Mouse (Mus musculus): ENCODE results near the gene Ncor2.
"Not testable (repeated sequence)": the region's sequence is repeated elsewhere in the genome, so short reads cannot be mapped to it uniquely, and the experiment has no call there.

The Ncor2 gene

DNA sequence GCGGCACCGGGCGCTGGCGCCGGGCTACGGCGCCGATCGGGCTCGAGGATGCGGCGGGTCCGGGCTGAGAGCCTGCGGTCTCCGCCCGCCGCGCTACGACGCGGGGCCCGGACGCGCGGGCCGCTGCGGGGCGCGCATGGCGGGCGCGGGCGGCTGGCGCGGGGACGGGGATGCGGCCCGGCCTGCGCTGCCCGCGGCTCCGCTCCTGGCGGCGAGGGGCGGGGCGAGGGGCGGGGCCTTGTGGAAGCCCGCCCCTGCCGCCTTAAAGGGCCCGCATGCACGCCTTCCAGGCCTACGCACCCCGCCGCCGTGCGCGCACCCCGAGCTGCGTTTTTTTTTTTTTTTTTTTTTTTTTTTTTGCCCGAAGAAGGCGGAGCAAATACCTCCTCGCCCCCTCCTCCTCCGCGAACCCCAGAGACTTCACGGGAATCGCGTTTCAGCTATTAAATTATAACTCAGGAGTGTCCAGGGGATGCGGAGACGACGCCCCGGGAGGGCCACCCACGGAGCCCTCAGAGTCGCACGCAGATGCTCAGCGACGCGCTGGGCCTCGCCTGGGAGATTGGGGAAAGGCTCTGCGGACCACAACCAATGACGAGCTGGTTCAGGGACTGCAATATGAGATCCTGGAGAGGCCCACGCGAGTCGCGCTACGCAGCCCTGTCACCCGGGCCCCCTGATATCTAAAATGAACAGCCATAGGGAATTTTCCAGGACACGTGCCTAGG, at the start of gene Ncor2:
Gene Ncor2, minus strand, starts transcription at position 213 of the 728 bp plus-strand sequence.
- peak; percentile 89 for DNase-seq

DNA sequence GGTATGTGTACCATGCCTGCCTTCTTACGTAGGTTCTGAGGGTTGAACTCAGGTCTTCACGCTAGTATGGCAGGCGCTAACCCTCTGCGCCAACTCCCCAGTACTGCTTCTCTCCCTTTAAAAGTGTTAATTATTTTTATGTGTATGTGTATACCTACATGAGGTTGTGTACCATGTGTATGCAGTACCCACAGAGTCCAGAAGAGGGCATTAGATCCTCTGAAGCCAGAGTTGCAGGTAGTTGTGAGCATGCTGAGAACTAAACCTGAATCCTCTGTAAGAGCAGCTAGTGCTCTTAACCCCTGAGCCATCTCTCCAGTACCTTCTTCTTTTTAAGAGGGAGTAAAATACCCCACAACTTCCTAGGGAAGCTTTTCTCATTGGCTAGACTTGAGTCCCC, 48.7 kb upstream of the Ncor2 start:
- no peak for DNase-seq

DNA sequence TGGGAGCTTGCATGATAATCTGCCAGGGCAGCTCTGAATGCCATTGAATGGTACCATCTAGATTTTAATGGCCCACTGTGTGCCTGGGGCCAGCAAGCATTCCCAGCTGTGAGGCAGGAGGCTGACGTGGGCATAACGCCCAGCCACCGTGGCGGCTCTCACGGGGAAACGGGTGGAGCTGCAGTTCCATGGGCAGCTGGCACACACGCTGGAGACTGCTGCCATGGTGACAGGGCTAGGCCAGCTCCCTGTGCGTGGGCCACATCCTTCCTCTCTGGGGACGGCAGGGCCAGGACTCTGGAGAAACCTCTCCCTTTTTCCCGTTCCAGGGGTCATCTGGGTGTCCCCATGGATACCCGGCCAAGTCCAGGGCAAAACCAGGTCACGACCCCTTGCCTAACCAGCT, 47.2 kb upstream of the Ncor2 start:
- DNase-seq = peak; percentile 88

DNA sequence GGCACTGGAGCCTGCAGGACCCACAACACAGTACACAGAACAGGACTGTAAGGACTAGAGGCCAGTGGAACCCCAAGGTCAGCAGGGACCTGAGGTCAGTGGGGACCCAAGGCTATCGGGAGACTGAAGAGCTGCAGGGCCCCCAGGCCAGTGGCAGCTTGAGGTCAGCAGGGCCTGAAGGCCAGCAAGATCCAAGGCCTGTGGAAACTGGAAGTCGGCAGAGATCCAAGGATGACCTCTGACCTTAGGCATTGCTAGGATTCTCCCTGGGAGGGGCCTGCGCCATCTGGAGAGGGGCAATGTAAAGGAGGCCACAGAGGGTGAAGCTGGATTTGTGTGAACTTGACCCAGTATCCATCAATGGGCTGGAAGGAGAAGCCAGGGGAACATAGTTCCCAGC, 45.9 kb upstream of the Ncor2 start:
- DNase-seq = no peak

DNA sequence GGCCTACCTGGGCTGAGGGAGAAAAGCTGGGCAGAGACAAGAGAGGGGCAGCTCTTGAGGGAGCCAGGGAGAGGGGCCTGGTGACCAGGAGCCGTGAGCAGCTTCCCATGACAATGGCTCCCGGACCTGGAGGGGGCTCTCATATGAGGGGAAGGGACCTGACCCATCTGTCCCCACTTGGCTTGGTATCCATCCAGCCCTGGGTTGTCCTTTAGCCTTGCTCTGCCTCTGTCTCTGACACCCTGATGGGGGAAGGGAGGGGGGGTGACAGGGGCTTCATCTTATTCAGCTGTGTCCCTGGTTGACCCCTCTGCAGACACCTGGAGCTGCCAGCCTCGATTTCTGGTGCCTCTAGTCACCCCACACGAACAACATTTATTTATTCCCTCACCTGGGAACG, 44.9 kb upstream of the Ncor2 start:
- no peak for DNase-seq

DNA sequence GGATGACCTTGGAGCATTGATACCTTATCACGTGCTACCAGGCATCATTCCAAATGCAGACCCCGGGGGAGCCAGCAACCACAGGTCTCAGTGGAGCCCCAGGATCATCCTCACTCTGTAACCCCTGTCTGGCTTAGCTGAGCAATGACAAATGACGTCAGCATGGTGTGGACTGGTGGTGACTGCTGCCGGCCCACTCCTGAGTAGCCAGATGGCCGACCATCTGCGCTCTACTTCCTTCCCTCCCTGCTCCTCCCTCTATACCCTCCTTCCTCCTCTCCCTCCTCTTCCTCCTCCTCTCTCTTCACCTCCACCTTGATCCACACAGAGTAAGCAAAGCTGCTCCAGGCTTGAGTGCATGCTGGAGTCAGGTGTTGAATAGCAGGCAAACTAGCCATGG, 43.7 kb upstream of the Ncor2 start:
- peak; percentile 49 for DNase-seq

DNA sequence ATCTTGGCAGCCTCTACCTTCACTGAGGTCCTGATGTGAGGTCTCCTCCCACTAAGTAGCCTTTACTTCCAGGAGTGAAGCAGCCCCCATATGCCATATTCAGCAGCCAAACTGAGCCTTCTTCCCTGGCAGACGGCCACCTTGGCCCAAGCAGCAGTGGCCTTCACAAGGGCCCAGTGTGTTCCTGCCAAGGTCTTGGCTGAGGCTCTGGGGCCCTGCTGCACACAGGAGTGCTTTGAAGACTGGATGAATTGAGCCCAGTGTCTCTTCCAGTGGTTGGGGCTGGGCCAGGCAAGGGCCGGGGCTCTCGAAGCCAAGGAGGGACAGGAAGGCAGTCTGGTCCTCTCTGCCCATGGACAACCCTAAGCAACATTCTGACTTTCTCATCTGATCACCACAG, 42.8 kb upstream of the Ncor2 start:
- peak; percentile 68 for DNase-seq

DNA sequence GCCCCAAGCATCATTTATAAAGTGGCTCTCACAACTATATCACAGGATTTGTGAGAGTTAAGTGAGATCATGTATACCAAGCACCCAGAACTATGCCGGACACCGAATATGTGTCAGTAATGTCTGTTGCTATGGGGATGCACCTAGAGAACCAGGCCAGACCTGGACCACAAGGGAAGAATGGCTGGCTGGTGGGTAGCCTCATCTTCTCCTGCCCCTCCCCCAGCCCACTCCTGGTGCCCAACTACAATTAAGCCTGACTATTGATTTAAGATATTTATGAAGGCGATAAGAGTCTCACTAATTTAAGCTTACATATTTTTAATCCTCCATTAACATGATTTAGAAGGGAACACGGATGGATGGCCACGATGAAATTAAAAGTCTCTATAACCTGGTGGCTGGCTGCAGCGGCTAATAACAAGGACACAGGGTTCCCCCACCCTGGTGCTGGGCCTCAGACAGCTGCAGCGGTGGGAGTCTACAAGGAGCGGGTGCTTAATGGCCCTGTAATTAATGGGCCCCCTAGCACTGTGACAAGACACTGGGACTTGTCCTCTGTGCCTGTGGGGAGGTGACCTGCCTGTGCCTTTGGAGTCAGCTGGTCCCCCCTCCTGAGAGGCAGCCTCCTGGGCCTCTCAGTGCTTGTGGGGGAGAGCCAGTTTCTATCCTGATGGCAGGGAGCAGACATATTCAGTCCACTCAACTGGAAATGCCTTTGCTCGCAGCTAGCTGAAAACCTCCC, 38.6 kb upstream of the Ncor2 start:
- no peak for DNase-seq

DNA sequence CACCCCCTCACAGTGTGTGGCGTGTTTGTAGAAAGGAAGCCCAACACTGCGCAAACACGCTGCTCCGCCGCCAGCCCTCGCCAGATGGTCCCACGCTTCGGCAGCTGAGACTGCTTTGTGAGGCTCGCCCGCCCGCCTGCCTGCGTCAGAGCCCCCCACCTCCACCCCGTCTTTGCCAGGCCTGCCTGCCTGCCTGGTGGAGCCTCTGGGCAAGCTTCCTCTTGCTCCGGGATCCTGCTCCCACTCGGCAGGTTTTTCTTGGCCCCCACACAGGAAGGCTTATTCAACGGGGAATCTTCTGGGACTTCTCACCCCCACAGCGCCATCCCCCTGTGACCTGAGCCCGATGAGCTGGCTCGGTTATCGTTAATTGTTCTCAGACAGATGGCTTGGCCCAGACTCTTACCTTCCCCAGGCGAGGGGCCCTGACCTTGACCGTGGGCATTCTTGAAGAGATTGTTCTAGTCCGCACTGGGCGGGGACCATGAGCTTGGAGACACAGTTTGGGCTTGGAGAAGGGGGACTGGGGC, 37.0 kb upstream of the Ncor2 start:
- peak; percentile 92 for DNase-seq

DNA sequence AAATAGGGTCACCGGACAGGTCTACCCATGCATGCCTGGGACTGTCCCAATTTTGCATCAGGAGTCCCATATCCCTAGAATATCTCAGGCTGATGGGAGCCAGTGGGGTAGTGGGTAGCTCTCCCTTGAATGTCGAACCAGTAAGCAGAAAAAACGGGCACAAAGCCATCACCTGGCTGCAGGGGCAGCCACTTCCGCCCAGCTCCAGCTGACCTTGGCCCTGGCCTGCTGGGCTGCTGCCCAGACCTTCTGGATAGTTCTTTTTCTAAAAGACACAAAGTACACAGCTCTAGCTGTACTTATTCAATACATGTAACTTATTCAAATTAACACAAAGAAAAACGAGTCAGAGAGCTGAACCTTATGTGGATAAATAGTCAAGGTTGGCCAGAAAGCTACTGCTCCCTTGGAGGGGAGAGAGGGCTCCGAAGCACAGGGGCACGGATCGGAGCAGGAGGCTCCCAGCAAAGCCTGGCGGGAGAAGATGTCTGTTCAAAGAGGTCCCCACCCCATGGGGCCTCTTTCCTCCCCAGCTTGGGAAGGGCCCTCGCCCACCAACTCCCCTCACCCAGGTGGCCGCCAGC, 36.4 kb upstream of the Ncor2 start:
- DNase-seq = no peak

DNA sequence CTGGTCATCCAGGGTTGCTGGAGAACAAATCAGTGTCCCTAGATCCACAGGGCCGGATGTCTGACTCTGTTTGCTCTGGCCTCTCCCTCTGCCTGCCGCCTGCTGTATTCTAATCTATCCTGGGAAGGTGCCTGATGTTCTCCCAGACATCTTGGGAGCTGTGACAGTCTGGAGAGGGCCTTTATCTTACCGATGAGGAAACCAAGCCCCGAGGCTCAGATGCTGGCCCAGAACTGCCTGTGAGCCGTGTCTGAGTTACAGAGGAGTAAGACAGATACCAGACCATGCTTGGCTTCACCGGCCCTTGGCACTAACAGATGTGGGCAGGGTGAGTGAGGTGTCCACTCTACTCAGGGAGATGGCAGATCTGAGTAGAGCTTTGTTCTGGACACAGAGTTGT, 35.0 kb upstream of the Ncor2 start:
- DNase-seq = no peak

DNA sequence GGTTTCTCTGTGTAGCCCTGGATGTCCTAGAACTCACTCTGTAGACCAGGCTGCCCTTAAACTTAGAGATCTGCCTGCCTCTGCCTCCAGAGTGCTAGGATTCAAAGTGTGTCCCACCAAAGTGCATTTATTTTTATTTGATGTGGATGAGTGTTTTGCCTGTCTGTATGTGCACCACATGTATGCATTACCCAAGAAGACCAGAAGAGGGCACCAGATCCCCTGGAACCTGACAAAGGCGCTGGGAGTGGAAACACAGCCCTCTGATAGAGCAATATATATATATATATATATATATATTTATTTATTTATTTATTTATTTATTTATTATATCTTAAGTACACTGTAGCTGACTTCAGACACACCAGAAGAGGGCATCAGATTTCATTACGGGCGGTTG, 25.9 kb upstream of the Ncor2 start:
- not testable (repeated sequence) for DNase-seq

DNA sequence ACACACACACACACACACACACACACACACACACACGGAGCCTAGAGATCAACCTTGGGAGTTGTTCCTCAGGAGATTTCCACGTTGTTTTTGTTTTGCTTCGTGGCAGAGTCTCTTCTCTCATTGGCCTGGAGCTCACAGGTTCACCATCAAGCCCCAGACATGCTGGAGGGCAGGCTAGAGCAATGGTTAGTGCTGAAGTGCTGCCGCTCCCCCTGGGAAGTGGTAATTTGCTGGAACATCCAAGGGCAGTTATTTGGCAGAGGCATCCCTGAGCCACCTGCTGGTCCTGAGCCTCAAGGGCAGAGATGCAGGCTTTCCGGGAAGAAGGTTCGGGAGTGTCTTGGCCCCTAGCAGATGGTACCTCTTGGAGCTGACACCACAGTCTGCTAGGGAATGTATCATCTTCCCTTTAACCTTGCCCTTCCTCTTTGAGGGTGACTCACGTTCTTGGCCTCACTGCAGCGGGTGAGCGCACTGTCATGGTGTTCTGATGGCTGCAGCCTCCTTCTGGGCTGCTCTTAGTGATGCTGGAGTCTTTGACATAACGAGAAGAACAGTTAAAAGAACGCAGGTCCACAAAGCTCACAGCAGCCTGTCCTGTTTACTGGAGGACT, 25.3 kb upstream of the Ncor2 start:
- DNase-seq = no peak

DNA sequence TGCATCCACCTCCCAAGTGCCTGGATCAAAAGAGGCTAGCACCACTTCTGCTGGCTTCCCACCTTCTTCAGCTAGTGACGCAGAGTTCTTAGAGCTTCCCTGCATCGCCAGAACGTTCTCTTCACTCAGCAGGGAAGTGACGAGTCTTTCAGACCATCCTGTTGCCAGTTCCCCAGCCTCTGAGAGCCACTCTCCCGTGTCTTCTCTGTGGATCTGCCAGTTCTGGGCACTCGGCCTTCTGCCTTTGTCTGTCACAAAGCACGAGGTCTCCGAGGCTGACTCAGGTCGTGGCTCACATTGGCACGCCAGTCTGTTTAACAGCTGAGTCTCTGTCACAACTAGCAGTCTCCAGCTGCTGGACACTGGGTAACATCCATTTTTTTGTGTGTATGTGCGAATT, 24.7 kb upstream of the Ncor2 start:
- peak; percentile 38 for DNase-seq

DNA sequence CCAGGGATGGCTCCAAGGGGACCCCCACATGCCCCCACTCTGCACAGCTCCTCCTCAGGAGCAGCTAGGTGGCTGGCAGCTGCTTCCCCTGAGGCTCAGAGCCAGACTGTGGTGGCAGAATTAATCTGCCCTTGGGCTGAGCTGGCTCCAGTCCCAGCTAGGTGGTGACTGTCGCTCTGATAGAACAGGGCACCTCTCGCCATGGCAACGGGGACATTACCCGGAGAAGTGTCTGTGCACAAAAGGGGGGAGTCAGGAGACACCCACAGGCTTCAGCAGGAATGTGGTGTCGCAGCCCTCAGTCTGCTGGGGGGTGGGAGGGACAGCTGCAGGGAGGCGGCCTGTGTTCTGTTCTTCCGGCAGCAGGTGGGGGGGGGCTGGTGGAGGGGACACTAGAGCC, 24.1 kb upstream of the Ncor2 start:
- peak; percentile 61 for DNase-seq

DNA sequence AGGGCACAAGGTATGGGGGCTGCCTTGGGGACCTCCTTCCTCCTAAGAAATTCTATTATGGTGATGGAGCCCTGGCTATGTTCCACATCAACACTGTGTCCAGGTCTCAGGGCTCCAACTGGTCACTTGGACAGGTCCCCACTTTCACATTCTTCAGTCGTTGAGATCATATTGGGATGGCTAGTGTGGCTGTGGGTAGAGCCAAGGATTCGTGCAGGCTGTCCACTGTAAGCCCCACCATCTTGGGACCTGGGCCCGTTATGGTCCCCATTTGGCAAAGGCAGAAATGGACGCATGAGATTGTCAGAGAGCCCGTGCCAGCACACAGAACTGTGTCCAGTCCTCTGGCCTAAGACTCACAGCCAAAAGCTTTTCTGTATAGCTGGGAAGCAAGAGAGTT, 23.1 kb upstream of the Ncor2 start:
- no peak for DNase-seq

DNA sequence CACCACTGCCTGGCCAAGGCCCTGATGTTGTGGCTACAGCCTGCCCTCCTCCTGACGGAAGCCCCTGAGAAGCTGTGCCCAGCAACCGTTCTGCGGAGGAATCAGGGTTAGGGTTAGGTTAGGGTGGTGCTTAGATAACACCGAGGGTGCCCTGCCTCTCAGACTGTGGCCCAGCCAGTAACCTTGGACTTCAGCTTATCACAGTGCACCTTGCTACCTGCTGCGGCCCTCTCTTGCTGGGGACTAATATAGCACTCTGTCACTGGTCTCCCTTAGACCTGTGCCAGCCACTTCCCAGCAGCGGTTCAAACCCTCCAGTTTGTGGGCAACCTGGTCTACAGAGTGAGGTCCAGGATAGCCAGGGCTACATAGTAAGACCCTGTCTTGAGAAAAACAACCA, 20.1 kb upstream of the Ncor2 start:
- no peak for DNase-seq

DNA sequence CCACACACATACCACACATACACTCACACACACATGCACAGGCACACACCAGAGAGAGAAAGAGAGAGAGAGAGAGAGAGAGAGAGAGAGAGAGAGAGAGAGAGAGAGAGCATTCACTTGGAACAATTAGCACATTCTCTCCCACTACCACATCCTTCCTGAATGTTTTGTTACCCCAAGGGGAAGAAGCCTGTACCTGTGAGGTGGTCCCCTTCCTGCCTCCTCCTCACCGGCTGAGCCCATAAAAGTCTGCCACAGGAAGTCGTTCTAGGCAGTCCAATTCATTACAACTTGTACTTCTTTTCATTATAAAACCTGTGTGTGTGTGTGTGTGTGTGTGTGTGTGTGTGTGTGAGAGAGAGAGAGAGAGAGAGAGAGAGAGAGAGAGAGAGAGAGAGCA, 18.3 kb upstream of the Ncor2 start:
- DNase-seq = not testable (repeated sequence)

DNA sequence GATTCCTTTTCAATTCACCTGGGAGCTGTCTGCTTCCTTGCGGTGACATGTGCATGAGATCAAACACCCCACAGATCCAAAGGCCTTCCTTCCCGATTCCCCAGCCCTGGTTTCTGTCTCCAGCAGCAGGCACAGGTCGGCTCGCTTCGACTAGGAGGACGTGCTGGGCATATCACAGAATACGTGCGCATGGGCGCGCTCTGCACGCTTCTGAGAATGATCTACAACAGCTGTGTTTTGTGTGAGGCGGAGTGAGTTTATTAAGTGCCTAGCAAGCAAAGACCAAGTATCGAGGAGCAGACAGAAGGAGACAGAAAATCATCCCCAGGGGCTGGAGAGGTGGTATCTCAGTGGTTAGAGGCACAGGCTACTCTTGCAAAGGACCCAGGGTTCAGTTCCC, 17.0 kb upstream of the Ncor2 start:
- DNase-seq = no peak

DNA sequence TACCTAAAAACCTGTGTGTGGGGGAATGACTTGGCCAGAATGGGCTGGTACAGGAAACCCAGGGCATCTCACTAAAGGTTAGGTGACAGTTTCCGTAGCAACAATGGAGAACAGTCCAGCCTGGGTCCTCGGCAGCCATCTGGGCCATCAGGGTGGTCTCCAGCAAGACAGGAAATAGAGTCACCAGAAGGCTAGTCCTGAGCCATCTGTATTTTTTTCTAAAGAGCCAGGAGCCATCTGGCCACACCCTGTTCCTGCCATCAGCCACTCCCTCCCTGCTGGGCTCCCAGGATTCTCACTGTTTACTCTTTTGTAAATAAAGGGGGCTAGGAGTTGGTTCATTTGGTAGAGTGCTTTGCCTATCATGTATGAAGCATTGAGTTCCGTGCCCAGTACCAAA, 16.1 kb upstream of the Ncor2 start:
- DNase-seq = no peak

DNA sequence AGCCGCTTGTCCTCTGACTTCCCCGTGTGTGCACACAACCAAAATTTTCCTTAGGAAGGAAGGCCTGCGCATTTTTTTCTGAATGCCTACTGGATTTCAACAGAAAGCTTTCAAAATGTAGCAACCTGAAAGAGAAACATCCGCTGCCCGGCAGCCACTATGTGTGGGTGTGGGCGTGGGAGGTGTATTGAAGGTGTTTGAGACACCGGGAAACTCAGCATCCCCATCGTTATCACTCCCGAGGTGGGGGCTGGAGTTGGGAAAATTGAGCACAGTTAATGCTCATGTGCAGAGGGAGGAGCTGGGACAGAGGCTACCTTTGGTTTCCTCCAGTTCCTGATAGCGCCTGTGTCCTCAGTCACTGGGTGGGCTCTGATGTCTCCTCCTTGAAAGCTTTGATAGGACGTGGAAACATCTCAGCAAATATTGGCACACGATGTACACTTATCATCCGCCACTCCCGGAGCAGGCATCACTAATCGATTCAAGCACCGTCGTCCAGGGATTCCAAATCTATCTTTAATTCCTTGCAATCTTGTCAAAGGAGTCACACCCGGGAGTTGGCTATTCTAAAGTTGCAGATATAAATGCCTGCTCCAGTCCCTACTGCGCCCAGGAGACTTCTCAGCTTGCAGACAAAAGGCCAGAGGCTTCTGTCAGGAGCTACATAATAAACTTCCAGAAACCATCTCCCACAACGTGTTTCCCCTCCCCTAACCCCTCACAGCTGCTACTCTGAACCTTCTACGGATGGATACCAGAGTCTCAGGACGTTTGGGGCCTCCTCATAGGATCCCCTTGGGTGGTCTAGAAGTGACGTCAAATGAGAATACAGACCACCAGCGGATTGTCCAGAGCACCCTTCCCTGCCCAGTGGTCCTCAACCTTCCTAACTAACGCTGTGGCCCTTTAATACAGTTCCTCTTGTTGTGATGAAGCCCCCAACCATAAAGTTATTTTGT, 14.7 kb upstream of the Ncor2 start:
- DNase-seq = no peak

DNA sequence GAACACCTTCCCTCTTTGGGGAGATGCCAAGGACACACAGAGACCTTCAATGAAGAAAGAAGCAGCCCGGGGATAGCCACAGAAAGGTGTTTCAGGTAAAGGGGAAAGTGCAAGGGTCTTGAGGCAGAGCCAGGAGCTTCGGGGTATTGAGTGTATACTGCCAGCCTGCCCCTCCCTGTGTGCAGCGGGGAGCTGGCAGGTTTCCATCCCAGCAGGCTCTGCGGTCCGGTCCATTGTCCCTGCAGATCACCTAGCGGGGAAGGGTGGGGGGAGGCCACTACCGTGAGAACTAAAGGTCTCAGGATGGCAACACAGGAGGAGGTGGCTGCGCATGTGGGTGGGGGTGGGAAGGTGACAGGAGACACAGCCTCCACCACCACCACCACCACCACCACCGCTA, 12.6 kb upstream of the Ncor2 start:
- DNase-seq = no peak

Measured in right cerebral cortex, postnatal 25 days (tissue).